Mouse (Mus musculus) layer of hippocampus, adult 18-20 months (tissue): ENCODE measurements around the gene Vps9d1. TPM values are rescaled to one million over a fixed set of nuclear protein-coding genes. Genes with fewer than 3 reads are reported as not detected.
"Not testable (repeated sequence)": the region's sequence is repeated elsewhere in the genome, so short reads cannot be mapped to it uniquely, and the experiment has no call there.

ENCODE experiments used
- DNase-seq, 2 experiments: peaks; one replicate each; pipeline ENCODE4 v3.0.0; 2022; ENCODE audit warnings: low spot score in 2 of 2
- total RNA-seq, 2 experiments: library from RNA; stranded (reverse); gene quantifications; 2 replicates each; pipeline ENCODE4 v1.2.3; 2021

The Vps9d1 gene
- total RNA-seq, 2 experiments from 2014 or later: 49.1 to 54.5 TPM

DNA sequence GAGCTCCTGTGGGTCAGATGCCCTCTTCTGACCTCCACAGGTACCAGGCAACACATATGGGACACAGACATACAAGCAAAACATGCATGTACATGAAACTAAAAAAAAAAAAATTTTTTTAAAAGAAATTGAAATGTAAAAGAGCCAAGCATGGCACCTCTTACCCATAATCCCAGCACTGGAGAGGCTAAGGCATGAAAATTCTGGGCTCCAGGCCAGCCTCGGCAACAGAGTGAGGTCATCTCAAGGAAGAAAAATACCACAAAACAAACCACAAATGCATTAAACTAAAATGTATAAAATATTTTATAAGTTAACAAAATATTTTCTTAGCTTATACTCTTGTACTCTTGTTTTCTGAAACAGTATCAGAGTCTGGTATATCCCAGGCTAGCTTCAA, 33.2 kb downstream of the Vps9d1 start:
- DNase-seq: no peak

DNA sequence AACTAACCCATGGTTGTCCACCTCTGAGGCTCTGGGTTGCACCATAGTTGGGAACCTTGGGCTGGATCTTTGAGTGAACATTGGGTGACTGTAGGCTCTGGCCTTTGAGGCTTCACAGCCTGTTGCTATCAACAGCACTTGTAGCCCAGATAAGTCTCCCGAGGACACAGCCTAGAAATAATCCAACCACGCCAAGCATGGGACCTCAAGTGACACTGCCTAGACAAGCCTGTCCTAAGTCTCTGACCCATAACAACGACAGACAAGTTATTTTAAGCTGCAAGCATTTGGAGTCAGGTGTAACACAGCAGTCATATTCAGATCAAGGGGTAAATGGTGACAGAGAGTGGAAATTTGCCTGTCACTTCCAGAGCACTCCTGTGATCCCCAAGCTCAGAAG, 38.7 kb downstream of the Vps9d1 start:
- DNase-seq: no peak

DNA sequence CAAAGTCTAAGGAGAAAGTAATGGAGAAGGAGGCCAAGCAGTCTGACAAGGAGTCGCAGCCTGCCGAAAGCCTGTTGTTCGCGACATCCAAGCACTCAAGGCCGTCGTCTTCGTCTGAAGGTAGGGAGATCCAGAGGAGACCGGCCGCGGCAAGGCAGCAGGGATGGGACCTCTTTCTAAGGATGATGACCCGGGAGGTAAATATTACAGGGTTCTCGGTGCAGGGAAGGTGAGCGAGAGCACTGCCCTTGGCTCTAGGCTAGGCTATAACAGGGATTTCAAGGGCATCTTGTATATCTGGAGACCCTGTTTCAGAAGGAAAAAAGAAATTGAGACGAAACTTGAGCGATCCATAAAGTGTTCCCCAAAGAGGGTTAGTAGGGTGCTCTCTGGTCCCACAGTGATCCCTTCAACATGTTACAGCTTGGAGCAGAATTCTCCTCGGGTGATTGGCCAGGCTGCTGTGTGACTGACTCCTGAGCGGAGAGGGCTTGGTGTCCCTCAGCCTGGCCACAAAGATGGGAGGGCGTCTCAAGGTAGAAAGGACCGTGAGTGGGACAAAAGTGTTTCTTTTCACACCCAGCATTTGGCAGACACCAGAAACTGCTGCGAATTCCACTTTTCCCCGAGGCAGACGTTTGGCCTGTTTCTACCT, 40.9 kb downstream of the Vps9d1 start:
- no peak for DNase-seq

DNA sequence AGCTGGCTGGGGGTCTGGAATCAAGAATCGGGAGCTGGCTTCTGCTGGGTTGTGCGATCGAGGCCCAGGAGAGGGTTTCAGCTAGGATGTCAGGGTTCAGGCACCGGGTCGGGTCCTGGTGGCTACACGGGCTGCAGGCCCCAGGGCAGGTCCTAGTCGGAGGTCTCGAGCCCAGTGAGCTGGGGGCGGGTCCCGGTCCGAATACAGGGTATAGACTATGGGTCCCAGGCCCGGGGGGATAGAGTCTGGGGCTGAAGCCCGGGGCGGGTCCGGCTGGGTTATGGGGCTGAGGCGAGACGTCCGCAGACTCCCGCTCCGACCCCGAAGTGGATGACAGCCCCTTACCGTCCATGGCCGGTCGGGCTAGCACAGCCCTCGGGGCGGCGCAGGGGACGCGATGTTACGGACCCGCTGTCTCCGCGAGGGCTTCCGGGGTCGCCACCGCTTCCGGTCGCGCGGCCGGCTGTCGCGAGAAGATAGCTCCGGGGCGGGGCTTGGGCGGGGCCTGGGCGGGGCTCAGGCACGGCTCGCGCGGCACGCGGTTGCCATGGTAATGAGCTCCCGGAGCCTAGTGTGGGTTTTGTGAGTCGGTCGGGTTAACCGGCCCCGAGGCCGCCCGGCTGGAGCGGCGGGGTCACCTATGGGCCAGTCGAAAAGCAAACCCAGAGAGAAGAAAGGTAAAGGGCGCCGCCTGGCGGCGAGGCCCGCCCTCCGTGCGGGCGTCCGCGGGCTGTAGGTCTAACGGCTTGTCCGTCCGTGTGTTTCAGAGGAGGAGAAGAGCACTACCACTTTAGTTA, 41.6 kb downstream of the Vps9d1 start, which contains the start of the genes Chmp1a and Spata33:
Chmp1a (minus strand) TSS at position 443 of the 797 bp plus-strand sequence.
Spata33 (plus strand) TSS at position 512 of the 797 bp plus-strand sequence.
- peak; percentile 75 to 92 for DNase-seq

DNA sequence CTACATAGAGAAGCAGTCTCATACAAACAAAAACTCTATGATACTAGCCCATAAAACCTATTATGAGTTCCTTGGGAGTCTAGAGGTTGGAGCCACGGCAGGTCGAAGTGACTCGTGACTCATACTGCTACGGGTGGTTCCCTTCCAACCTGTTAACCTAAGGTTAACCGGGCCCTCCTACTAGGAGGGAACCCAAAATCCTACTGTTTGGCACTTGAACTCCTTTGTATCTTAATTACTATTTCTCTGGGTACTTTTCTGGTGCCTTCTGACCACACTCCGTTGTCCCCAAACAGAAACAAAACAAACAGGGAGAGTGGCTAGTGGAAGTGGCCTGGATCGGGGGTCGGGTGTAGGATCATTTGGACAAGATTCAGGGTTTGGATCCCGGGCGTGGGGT, 42.3 kb downstream of the Vps9d1 start:
- DNase-seq: no peak

DNA sequence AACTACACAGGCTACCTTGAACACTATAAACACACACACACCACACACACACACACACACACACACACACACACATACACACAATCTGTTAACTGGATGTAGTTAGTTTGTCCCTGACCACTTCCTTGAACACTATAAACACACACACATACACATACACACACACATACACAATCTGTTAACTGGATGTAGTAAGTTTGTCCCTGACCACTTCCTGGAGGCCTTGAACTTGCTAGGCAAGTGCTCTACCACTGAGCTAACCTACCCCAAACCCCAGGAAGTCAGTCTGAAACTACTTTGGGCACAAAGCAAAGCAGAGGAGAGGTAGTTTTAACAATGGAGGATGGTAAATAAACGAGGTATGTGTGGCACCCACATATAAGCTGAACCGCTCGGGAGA, 50.6 kb downstream of the Vps9d1 start:
- no peak for DNase-seq

DNA sequence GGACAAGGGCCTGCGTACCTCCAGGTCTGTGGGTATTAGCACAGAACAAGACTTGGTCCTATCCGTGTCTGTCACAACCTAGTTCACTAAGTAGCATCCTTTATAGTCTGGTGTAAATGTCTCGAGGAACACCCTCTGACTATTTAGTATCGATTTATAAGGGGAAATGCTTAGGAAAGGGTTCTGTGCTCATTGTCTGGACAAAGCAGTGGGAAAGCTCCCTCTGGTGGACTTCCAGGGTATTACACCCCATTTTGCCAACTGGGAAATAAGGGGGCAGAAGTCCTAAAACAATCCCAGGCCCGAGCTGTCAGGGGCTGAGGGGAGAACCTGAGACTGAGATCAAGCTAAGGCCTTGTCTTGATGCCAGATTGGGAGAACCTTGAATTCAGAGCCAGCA, 51.9 kb downstream of the Vps9d1 start:
- peak; percentile 71 to 86 for DNase-seq

DNA sequence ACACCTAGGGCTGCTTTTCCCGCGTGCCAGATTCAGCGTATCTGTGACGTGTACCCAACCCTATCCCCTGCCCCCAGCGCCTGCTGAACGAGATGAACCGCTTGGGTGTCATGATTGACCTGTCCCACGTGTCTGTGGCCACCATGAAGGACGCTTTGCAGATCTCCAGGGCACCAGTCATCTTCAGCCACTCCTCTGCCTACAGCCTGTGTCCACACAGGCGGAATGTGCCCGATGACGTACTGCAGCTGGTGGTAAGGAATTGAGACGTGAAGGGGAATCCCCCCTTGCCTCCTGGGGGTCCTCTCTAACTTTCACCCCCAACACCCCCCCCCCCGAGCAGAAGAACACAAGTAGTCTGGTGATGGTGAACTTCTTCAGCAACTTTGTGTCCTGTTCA, 54.3 kb downstream of the Vps9d1 start:
- no peak for DNase-seq

DNA sequence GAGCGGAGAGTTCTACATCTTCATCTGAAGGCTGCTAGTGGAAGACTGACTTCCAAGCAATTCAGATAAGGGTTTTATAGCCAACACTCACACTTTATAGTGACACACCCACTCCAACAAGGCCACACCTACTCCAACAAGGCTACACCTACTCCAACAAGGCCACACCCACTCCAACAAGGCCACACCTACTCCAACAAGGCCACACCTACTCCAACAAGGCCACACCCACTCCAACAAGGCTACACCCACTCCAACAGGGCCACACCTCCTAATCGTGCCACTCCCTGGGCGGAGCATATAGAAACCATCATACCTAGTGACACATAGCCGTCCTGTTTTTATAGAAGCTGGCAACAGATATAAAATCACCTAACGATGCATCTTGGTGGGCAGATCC, 57.1 kb downstream of the Vps9d1 start:
- not testable (repeated sequence) for DNase-seq

DNA sequence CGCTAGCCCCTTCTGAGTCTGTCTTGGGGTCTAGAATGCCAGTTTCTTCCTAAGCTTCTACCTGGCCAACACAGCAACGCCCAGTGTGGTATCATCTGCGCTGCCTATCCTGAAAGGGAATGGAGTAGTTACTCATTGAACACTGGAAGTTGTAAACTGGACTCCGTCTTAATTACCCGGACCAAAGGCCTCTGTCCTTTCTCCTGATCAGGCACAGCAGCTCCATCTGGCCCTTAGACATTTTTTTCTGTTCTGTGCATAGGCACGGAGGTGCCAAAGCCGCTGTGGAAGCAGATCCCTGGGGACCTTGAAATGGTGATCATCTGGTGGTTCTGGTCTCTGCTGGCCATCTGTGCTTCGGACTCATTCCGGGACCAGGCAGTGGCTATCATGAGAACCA, 60.4 kb downstream of the Vps9d1 start:
- no peak for DNase-seq

Other genes with a start within 250 kb of the Vps9d1 start
- 100 to 1,000 TPM; 165 to 176 TPM for gene Ankrd11, start 212.1 kb downstream of the Vps9d1 start, total RNA-seq
- gene Spg7, start 191.4 kb downstream of the Vps9d1 start, total RNA-seq: 10 to 100 TPM; 60.0 to 64.8 TPM
- gene Rpl13, start 152.0 kb downstream of the Vps9d1 start, total RNA-seq: 100 to 1,000 TPM; 467 to 496 TPM
- gene Cpne7, start 137.0 kb downstream of the Vps9d1 start, total RNA-seq: 100 to 1,000 TPM; 273 to 284 TPM
- 1 to 10 TPM; 2.2 to 3.2 TPM for gene Sult5a1, start 96.0 kb downstream of the Vps9d1 start, total RNA-seq
- under 1 TPM; 0.22 to 0.89 TPM for gene Dpep1, start 68.1 kb downstream of the Vps9d1 start, total RNA-seq
- 100 to 1,000 TPM in 1 of 2 experiments, 10 to 100 TPM in 1; 98.8 to 117 TPM for gene Chmp1a, start 41.6 kb downstream of the Vps9d1 start, total RNA-seq
- gene Spata33, start 41.5 kb downstream of the Vps9d1 start, total RNA-seq: 10 to 100 TPM in 1 of 2 experiments, 1 to 10 TPM in 1; 6.0 to 10.4 TPM
- gene Cdk10, start 29.5 kb downstream of the Vps9d1 start, total RNA-seq: 10 to 100 TPM; 85.8 to 95.4 TPM
- 10 to 100 TPM; 75.1 to 75.8 TPM for gene Spata2l, start 18.1 kb downstream of the Vps9d1 start, total RNA-seq
- gene Zfp276, start 153 bp downstream of the Vps9d1 start, total RNA-seq: 10 to 100 TPM; 22.8 to 26.0 TPM
- 1 to 10 TPM; 1.2 to 1.7 TPM for gene Fanca, start 64.2 kb upstream of the Vps9d1 start, total RNA-seq
- gene Spire2, start 78.4 kb upstream of the Vps9d1 start, total RNA-seq: 10 to 100 TPM; 17.0 TPM
- 100 to 1,000 TPM; 487 TPM for gene Tcf25, start 119.4 kb upstream of the Vps9d1 start, total RNA-seq
- gene Mc1r, start 152.8 kb upstream of the Vps9d1 start, total RNA-seq: under 1 TPM in 1 of 2 experiments, not detected in 1; 0.07 TPM
- 100 to 1,000 TPM; 253 to 286 TPM for gene Tubb3, start 157.1 kb upstream of the Vps9d1 start, total RNA-seq
- gene Def8, start 169.2 kb upstream of the Vps9d1 start, total RNA-seq: 10 to 100 TPM; 54.0 to 54.7 TPM
- gene Afg3l1, start 223.6 kb upstream of the Vps9d1 start, total RNA-seq: 10 to 100 TPM; 23.6 to 24.9 TPM